Mouse (Mus musculus): ENCODE measurements around the gene Cst3.

Cst3 gene

DNA sequence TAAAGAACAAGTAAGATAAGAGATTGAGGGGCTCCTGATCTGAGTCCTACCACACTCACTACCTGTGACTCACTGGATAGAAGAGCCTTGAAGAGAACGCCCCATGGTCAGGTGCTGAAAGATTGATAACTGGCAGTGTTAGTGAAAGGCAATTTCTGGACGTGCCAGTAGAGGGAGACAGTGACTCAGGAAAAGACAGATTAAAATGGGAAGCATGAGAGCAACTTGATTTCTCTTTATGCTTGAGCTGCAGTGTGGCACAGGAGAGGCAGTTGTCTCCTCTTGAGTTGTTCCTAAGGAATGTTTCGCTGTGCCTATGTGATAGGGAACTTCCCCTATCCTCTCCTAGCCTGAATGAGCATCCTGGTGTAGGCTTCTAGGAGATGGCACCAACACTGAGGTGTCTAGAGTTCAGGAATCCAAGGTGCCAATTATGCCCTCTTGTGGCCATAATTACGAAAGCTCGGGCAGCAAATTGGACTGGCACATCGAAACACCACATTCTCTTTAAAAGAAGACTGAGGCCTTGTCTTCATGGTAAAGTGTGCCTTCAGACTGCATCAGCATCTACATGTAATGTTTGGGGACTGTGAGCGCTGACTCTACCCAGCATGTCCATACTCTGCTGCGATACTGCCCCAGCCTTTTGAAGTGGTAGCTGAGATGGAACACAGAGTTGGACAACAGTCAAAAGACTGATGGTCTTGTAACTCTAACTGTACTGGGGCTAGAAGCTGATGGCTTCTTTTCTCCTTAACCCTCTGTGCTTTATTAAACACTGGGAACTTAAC lies 24.2 kb downstream of the Cst3 start:
- peak; percentile 91 for DNase-seq

DNA sequence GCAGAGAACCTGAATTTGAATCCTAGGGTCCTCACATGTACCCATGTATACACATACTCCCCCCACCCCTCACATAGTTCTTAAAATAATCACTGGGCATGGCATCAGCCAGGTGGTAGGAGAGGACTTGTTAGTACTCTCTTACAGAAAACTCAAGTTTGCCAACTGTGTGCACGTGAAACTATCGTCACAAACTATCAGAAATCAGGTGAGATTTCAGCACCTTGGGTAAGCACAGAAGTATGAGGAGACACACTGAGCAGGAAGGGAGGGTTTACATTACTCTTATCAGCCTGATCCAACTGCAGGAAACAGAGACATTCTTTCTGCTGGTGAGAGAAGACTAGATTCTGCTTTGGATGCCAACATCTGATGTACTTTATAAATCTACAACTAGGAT lies 36.3 kb downstream of the Cst3 start:
- DNase-seq, result no peak

DNA sequence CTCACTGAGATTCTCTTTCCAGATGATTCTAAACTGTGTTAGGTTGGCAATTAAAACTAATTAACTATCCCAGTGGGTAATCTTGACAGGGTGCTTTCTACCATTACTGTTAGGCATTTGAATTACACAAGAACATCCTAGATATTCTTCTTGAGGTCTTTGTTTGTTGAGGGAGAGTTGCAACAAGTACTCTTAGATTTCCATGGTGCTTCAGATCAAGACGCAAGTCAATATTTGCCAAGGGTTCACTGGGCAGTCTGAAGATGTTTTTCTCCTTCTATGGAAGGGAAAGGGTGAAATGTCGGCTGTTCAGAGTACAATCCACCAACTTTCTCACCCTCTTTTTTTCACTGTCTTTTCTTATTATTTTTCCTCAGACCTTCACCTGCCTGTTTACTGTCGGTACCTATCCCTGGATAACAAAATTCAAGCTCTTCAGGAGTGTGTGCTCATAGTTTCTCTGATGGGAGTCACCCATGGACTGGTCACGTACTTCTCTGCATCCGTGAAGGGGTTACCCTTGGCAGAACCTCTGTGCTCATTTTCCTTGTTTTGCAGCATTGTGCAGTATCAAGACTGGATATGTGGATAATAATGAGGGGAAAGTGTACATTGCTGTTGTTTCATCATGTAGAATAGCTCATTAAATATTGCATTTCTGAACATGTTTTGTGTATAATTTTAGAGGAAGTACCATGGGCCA lies 37.3 kb downstream of the Cst3 start:
- no peak for DNase-seq

DNA sequence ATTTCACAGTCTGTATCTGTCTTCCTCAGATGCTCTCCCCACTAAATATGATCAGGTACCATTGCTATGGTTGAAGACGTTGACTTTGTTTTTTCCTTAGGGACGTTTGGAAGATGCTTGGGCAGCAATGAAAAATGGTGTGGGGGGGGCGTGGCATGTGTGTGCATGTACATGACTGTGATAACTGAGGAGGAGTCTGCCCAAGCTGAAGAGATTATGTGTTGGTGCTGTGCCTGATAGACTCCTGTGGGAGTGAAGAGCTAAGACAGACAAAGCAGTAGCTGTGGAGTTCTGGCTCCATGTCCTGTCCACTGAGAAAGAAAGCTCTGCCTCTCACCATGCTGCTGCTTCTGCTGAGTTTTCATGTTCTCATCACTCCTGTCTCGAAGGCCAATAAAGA lies 40.6 kb downstream of the Cst3 start, which contains the start of gene Cst9:
TSS of gene Cst9 (plus strand) at position 236 of the 400 bp plus-strand sequence.
- DNase-seq, result no peak

DNA sequence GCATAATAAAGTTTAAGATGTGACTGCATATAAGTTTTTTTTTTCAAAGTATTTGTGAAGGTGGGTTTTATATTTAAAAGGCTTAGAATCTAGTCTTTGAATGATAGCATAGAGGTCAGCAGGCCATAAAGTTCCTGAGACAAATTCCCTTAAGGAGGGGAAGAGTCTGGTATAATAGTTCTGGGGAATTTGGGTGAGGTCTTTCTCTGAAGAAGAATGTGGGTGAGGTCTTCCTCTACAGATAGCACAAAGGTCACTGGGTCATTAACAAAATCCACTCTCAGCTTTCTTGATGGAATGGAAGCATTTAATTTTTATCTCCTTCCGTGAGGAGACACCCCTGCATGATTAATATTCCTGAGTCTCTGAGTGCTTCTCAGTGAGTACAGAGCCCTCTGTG lies 49.5 kb downstream of the Cst3 start:
- no peak for DNase-seq
